Mouse (Mus musculus) brain, adult 10 weeks (tissue): Measurements from ENCODE around the gene Gab3. TPM values are rescaled to one million over a fixed set of nuclear protein-coding genes. Genes with fewer than 3 reads are reported as not detected.

ENCODE experiments used
- polyA plus RNA-seq: library from polyadenylated mRNA; stranded (reverse); fragments of 350-450 nt; fragmentation: Illumina TruSeq; extraction: RNeasy Lipid Tissue Mini Kit (QIAGEN cat#74804); gene quantifications from one replicate; pipeline ENCODE4 v1.2.3, GENCODE M21; 2015; ENCODE audit warnings: low read depth, low replicate concordance

Gab3 gene
- 1.4 TPM for polyA plus RNA-seq

GRCm38 (mm10) chrX:75084774-75085508 lies at the start of gene Gab3:
Gab3 (minus strand) TSS chrX:75085458.

GRCm38 (mm10) chrX:75130467-75131160 lies 45.4 kb upstream of the Gab3 start, which contains the start of gene Mpp1:
Mpp1 (minus strand) TSS chrX:75131016.

DNA sequence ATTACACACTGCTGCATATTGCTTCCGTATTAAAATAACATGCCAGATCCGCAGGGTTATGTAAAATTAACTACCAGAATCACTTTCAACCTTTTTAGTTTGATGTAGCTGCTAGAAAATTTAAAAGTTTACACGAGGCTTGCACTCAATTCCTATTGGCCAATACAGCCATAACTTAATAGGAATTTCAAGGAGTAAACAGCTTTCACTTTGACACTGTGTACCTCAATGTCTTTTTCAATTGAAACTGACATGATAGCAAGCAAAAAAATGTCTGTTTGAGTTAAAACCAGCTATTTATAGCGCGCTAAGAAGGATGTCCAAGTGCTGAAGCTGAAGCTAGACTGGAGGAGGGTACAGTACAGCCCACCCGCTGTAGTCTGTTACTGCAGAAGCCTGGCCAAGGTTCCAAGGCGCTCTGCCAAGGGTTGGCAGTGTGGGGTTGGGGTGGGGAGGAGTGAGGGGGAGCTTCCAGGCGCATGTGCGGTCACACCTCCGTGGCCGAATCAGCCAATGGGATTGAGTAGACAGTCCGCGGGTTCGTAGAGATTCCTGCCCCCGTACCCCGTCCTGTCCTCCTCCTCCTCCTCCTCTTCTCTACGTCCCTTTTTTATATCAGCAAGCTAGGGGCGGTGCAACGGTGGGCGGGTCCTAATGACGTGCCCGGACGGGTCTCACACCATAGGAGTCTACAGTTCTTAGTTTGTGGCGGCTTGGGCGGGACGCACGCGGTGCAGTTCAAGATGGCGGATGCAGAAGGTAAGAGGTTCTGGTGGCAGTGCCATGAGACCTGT lies 10.3 kb upstream of the Gab3 start, which contains the start of gene Dkc1:
Gene Dkc1, plus strand, starts transcription at position 486 of the 794 bp plus-strand sequence.

Other genes with a start within 250 kb of the Gab3 start
- gene Gm5936, start 248.3 kb downstream of the Gab3 start, polyA plus RNA-seq, result not detected
- 31.0 TPM for gene Dkc1, start 10.4 kb upstream of the Gab3 start, polyA plus RNA-seq
- 53.5 TPM for gene Mpp1, start 45.6 kb upstream of the Gab3 start, polyA plus RNA-seq
- gene Smim9, start 78.3 kb upstream of the Gab3 start, polyA plus RNA-seq, result not detected